Mouse (Mus musculus) C2C12 (cell line): ENCODE measurements around the gene Apba1. TPM values are rescaled to one million over a fixed set of nuclear protein-coding genes. Genes with fewer than 3 reads are reported as not detected.

ENCODE experiments used
- H3K27me3 ChIP-seq: one replicate; pipeline ENCODE4 v1.6.1; 2011; ENCODE audit not compliant: control insufficient read depth, insufficient read depth, insufficient read length
- H3K36me3 ChIP-seq: one replicate; pipeline ENCODE4 v1.6.1; 2011; ENCODE audit not compliant: control insufficient read depth, insufficient read depth
- H3K4me3 ChIP-seq: one replicate; pipeline ENCODE4 v1.5.1; 2011; ENCODE audit warnings: mild to moderate bottlenecking, control low read depth; ENCODE audit not compliant: poor library complexity, insufficient read depth, severe bottlenecking
- H3K79me2 ChIP-seq: one replicate; pipeline ENCODE4 v1.6.1; 2011; ENCODE audit not compliant: control insufficient read depth, insufficient read depth
- H3K79me3 ChIP-seq: one replicate; pipeline ENCODE4 v1.6.1; 2011; ENCODE audit warnings: low read depth, control low read depth
- H3ac ChIP-seq: one replicate; pipeline ENCODE3; 2011; ENCODE audit warnings: low read depth; ENCODE audit not compliant: control insufficient read depth, insufficient read length
- CEBPB ChIP-seq: IDR thresholded peaks from one replicate; pipeline ENCODE4 v1.6.1; 2011; ENCODE audit warnings: low read depth, mild to moderate bottlenecking, control low read depth, moderate library complexity
- CTCF ChIP-seq: IDR thresholded peaks from one replicate; pipeline ENCODE4 v1.5.1; 2011; ENCODE audit not compliant: control insufficient read depth, insufficient read depth, insufficient read length
- FOSL1 ChIP-seq: IDR thresholded peaks from one replicate; pipeline ENCODE4 v1.8.0; 2011; ENCODE audit warnings: mild to moderate bottlenecking, low read length; ENCODE audit not compliant: poor library complexity, insufficient read depth, severe bottlenecking
- MAX ChIP-seq: IDR thresholded peaks from one replicate; pipeline ENCODE4 v1.6.1; 2011; ENCODE audit warnings: mild to moderate bottlenecking, control low read depth
- MYOD1 ChIP-seq: IDR thresholded peaks from one replicate; pipeline ENCODE4 v1.6.1; 2011; ENCODE audit warnings: low read depth; ENCODE audit not compliant: control insufficient read depth, insufficient read length
- MYOG ChIP-seq: IDR thresholded peaks from one replicate; pipeline ENCODE4 v1.6.1; 2011; ENCODE audit not compliant: control insufficient read depth, insufficient read length; ENCODE audit errors: extremely low read depth
- USF1 ChIP-seq: IDR thresholded peaks from one replicate; pipeline ENCODE4 v1.6.1; 2011; ENCODE audit warnings: low read depth, mild to moderate bottlenecking, control low read depth, moderate library complexity
- polyA plus RNA-seq: library from polyadenylated mRNA; unstranded; fragments of >200 nt; fragmentation: generic; extraction: Trizol; gene quantifications from one replicate; pipeline ENCODE4 v1.2.1, GENCODE M21; 2012; ENCODE audit warnings: missing spikeins

The Apba1 gene
- polyA plus RNA-seq, 1 experiment = 0.02 TPM

- no peak overlapping the region for H3ac ChIP-seq
- no peaks in the 10 kb centered on the region for H3K79me3 ChIP-seq
- peaks cover 24% of the 10 kb centered on the region for H3K27me3 ChIP-seq
- H3K4me3 ChIP-seq = no peak overlapping the region
- H3K36me3 ChIP-seq = no peaks in the 10 kb centered on the region
- no peaks in the 10 kb centered on the region for H3K79me2 ChIP-seq
- TF ChIP-seq MYOG (no peak), USF1 (no peak), MYOD1 (no peak), CTCF (no peak), FOSL1 (no peak), CEBPB (no peak), MAX (no peak)
Observed at GRCm38 (mm10) chr19:23763371-23763770, 4.7 kb downstream of the Apba1 start.

DNA sequence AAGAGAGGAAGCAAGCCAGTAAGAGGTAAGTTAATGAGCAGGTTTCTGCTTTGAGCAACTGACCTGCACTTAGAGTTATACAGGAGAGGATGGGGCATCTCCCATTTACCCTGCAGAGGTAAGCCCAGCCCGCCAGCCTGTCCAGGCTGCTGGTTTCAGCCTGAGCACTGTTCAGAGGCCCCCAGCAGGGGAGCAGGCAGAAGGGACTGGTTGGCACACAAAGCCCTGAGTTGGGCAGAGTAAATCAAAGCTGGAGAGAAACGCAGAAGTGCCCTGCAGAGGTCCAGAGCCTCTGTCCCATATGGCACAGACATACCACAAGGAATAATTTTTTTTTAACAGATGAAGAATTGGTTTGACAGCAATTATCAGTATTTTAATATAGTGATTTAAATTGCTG lies 5.4 kb downstream of the Apba1 start:
- Histone ChIP-seq H3K36me3 (no peaks in the 10 kb centered on the region), H3ac (no peak overlapping the region), H3K79me2 (no peaks in the 10 kb centered on the region), H3K27me3 (peaks cover 25% of the 10 kb centered on the region), H3K4me3 (no peak overlapping the region), H3K79me3 (no peaks in the 10 kb centered on the region)
- TF ChIP-seq MYOD1 (no peak), CEBPB (no peak), MYOG (no peak), FOSL1 (no peak), CTCF (no peak), USF1 (no peak), MAX (no peak)

GRCm38 (mm10) chr19:23768864-23769263 lies 10.2 kb downstream of the Apba1 start:
- peaks cover 15% of the 10 kb centered on the region for H3K27me3 ChIP-seq
- H3K79me3 ChIP-seq = no peaks in the 10 kb centered on the region
- H3ac ChIP-seq = no peak overlapping the region

DNA sequence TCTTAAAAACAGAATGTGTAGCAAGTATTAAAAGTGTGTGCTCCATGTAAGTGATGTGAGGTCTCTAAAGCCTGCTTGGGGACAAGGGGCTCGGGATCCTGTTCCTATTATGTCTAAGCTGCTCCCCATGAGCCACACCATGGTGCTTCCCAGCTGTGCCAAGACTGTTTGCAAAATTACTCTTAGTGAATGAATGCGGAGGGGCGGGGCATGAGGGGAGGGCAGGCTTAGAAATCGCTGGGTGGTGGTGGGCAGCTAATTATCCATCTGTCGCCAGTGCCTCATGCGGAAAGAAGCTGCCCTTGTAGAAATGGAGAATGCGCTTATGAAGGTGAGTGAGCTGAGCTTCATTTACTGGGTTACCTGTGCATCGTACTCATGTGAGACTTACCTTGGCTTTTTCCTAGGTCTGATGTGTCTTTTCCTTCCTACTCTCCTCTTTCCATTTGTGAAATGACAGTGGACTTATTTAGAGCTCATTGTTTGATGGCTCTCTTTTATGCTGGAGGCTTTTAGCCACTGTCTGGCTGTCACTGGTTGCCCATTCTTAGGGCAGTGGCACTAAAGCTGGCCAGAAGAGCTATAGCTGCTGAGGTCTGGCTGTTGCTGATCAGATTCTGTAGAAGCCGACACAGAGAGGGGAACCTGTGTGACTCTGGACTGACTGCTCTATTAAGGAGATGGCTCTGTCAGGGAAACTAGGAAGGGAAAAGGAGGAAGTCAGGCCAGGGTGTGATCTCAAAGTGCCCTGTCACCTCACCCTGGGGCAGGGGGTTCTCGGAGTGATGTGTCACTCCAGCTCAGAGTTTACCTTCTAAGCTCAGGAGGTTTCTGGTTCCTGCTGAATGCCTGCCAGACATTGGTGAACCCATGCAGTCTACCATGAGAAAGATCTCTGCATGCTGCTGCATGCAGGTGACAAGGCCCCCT lies 12.1 kb downstream of the Apba1 start:
- no peak for TF ChIP-seq USF1
- no peak for TF ChIP-seq CTCF
- no peak for TF ChIP-seq MYOD1
- TF ChIP-seq FOSL1 = no peak
- no peak for TF ChIP-seq MAX
- no peak for TF ChIP-seq MYOG
- no peak for TF ChIP-seq CEBPB
- H3K36me3 ChIP-seq = no peaks in the 10 kb centered on the region
- no peaks in the 10 kb centered on the region for H3K79me2 ChIP-seq

More at GRCm38 (mm10) chr19:23768864-23769263, 10.2 kb downstream of the Apba1 start:
- Histone ChIP-seq H3K79me2 (no peaks in the 10 kb centered on the region), H3K36me3 (no peaks in the 10 kb centered on the region), H3K4me3 (no peak overlapping the region)
- TF ChIP-seq USF1 = no peak
- TF ChIP-seq MYOG = no peak
- TF ChIP-seq MAX = no peak
- TF ChIP-seq CEBPB = no peak
- TF ChIP-seq CTCF = no peak
- no peak for TF ChIP-seq FOSL1
- TF ChIP-seq MYOD1 = no peak

DNA sequence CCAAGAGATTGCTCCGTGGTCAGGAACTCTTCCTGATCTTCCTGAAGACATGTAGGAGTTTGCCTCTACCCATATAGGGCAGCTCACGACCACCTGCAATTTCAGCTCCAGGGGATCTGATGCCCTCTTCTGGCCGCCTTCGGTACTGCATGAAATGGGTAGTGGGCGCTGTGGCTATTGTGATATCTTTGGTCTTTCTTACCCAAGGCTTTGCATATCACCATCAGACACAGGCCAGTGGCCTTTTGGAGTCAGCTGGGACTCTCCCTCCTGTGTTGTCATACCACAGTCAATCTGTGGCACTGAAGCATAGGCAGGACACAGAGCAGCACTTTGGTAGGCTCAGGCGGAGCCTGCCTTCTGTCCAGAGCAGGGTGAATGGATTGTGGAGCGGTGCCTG lies 13.3 kb downstream of the Apba1 start:
- no peaks in the 10 kb centered on the region for H3K36me3 ChIP-seq
- peaks cover 8% of the 10 kb centered on the region for H3K27me3 ChIP-seq
- TF ChIP-seq MYOG (no peak), CTCF (no peak), MYOD1 (no peak), USF1 (no peak), FOSL1 (no peak), CEBPB (no peak), MAX (no peak)
- H3K4me3 ChIP-seq = no peak overlapping the region
- H3K79me2 ChIP-seq = no peaks in the 10 kb centered on the region
- H3K79me3 ChIP-seq = no peaks in the 10 kb centered on the region
- H3ac ChIP-seq = no peak overlapping the region

More for the DNA sequence above, 12.1 kb downstream of the Apba1 start:
- H3K4me3 ChIP-seq = no peak overlapping the region
- no peak overlapping the region for H3ac ChIP-seq
- H3K27me3 ChIP-seq = peaks cover 13% of the 10 kb centered on the region
- H3K79me3 ChIP-seq = no peaks in the 10 kb centered on the region

DNA sequence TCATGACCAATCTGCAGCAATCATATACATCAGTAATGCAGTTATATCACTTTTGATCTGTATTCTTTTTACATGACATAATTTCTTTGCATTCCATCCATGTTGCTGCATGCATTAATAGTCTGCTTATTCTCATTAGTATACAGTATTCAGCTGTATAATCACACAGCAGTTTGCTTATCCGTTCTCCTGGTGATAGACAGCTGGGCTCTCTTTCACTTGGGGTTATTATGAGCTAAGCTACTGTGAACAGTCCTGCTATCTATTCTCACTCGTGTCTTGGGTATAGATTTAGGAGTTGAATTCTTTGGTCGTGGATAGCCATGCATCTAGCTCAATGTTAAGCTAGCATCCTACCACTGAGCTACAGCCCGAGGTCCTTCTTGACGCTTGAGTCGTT lies 16.7 kb downstream of the Apba1 start:
- Histone ChIP-seq H3K79me2 (no peaks in the 10 kb centered on the region), H3K4me3 (no peak overlapping the region), H3K36me3 (no peaks in the 10 kb centered on the region), H3K27me3 (peaks cover 3% of the 10 kb centered on the region), H3ac (no peak overlapping the region), H3K79me3 (no peaks in the 10 kb centered on the region)
- TF ChIP-seq CEBPB (no peak), USF1 (no peak), MAX (no peak), MYOD1 (no peak), MYOG (no peak), CTCF (no peak), FOSL1 (no peak)
